Mouse (Mus musculus) NIH3T3 (cell line): ENCODE data around the gene Rrnad1.

Experiments
- DNase-seq: peaks from one replicate; pipeline ENCODE4 v3.0.0-alpha.2; 2012; ENCODE audit warnings: low read depth

Rrnad1 gene

DNA sequence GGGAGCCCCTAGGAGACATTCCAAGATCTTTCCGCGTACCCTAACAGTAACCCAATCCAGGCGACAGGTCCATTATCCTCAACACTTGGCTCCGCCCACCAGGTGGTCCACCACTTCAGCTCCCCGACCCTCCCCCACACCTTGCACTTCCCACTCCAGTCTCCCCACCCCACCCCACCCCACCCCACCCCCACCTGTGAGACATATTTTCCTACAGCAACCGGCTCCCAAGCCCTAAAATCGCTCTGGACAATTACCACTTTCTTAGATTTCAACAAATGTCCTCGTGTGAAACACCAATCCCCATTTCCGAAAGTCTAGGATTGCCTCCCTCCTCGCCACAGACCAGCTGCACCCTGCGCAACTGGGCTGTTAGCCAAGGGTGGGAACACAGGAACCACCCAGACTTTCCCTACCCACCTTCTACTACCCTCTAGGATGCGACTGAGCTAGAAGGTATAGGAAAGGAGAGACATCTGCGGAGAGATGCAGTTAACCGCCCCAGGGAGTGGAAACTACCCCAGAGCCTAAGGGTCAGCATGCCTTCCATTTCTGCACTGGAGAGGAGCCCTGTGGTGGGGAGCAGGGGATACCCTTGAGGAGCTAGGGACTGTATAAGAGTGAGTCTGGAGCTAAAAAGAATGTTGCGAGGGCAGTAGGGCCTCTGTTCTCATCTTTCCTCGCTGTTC lies 18.9 kb upstream of the Rrnad1 start:
- DNase-seq, result peak; percentile 55

GRCm38 (mm10) chr3:87948378-87949265 lies 18.1 kb upstream of the Rrnad1 start, which contains the start of gene Crabp2:
TSS of gene Crabp2 (plus strand) at chr3:87948666.
- peak; percentile 82 for DNase-seq

- DNase-seq, result no peak
Observed at GRCm38 (mm10) chr3:87947811-87948199, 17.3 kb upstream of the Rrnad1 start.

DNA sequence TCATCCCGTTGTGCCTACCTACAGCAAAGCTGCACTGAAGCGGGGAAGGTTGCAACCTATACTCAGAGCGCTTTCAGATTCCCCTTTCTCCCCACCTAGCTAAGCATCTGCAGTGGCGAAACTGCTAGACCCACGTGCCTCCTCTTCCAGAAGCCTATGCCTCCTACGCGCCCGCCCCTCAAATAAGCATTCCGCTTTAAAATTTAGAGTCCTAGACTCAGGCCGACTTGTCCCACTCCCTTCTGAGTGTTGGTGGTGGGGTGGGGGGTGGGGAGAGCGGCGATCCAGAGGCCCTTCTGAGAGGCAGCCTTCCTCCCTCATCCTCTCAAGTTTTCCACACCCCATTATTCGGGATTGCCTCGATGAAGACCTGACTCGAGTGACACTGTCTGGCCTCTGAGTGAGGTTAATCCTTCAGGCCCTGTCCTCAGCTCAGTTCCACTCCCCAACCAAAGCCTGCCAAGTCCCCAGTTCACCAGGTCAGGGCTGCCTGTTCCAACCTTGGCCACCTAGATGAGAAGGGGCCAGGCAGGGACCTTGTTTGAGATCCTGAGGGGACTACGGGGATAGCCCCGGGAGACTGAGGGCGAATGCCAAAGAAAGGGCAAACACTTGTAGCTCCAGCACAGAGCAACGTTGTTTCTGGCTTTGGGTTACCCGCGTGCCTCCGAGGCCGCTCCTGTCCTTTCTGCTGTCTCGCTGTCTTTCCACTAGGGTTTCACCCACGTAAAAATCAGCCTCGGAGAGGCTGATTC lies 16.7 kb upstream of the Rrnad1 start:
- no peak for DNase-seq

DNA sequence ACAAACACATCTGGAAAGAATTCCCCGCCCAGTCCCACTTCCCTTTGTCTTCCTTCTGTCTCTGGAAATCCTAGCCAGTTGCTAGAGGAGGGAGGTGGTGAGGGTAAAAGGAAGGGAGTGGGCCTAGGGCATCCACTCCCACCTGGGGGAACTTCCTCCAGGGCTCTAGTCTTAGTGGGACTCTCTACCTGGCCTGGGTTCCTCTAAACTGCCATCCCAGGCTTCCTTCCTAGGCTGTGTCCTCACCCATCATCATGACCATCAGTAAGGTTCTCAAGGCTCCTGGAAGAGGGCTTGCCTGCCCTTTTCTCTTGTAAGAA lies 16.0 kb upstream of the Rrnad1 start:
- peak; percentile 73 for DNase-seq

DNA sequence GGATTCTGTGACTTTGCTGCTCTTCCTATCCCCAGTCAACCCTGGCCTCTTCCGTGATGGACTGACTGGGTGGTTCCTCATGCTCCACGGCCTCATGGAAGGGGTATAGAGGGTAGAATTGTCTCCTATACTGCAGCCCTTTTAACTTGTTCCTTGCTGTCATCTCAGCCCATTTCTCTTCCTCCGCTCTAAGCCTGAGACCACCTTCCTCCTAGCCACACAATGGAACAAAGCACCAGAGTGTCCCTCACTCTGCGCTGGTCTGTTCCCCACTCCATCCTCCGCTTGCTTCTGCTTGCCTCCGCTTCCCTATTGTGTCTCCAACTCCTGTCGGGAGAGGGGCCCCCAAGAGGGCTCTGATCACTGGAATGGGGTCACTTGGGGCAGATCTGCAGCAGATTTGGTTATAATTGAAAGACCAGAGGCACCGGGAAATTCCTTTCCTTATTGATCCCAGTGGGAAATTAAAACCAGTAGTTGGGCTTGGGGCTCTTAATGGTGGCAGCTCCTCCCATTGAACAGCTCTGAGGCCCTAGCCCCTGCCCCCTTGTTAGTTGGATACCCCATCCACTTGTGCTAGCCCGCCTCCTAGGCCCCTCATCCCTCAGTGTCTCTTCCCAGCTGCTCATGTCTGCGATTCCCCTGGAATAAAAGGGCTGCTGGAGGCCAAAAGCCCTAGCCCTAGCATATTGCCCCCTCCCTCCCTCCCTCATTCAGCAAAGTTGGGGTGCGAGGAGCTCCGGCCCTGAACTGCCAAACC lies 15.4 kb upstream of the Rrnad1 start:
- DNase-seq, result no peak

- DNase-seq, result peak; percentile 80
Observed at GRCm38 (mm10) chr3:87944838-87945600, 14.5 kb upstream of the Rrnad1 start.

DNA sequence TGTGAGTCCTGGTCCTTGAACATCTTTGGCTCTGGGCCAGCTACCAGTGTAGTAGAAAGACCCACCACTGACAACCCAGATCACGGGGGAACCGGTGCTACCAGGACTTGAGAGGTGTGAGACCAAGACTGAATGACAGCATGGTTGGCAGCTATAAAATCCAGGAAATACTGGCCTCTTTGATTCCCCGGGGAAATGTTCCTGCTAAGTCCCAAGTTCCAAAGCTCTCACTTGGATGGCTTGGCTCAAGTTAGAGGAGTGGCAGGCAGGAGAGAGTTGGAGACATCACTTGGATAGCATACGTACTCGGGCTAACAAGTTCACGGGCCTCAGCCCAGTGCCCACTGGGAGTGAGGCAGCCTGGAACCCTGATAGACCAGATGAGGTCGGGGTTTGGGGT lies 13.1 kb upstream of the Rrnad1 start:
- DNase-seq, result no peak

GRCm38 (mm10) chr3:87942471-87942870 lies 12.0 kb upstream of the Rrnad1 start:
- peak; percentile 90 for DNase-seq

GRCm38 (mm10) chr3:87940611-87941010 lies 10.1 kb upstream of the Rrnad1 start:
- DNase-seq, result peak; percentile 51

GRCm38 (mm10) chr3:87935776-87936175 lies 5.3 kb upstream of the Rrnad1 start:
- peak; percentile 92 for DNase-seq

- no peak for DNase-seq
Observed at GRCm38 (mm10) chr3:87935201-87935600, 4.7 kb upstream of the Rrnad1 start.

DNA sequence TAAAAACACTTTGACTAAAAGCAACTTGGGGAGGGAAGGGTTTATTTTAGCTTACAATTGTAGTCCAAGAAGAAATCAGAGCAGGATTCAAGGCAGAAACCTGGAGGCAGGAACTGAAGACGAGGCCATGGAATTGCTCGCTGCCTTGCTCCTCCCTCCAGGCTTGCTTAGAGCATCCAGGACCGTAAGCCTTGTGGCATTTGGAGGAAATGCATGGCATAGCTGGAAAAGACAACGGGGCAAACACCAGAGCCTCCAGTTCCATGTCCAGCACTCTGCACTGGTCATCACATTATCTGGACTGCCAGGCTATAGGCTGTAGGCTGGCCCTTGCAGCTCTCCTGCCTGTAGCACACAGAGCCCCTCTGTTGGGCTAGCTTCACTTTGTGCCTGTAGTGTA lies 4.0 kb upstream of the Rrnad1 start:
- no peak for DNase-seq

DNA sequence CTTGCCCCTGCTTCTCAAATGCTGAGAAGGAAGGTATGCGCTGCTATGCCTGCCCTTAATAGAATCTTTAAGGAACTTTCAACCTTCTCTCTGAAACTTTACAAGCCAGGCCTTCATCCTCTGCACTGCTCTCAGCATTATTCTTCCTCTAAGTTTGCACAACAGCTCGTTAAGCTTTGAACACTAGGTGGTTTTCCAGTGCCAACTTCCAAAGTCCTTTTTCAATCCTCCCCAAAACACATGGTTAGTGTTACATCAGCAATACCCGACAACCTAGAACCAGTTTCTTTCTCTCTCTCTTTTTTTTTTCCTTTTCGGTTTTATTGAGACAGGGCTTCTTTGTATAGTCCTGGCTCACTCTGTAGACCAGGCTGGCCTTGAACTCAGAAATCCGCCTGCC lies 3.5 kb upstream of the Rrnad1 start:
- no peak for DNase-seq

GRCm38 (mm10) chr3:87929341-87930077 lies 1.0 kb downstream of the Rrnad1 start:
- no peak for DNase-seq

DNA sequence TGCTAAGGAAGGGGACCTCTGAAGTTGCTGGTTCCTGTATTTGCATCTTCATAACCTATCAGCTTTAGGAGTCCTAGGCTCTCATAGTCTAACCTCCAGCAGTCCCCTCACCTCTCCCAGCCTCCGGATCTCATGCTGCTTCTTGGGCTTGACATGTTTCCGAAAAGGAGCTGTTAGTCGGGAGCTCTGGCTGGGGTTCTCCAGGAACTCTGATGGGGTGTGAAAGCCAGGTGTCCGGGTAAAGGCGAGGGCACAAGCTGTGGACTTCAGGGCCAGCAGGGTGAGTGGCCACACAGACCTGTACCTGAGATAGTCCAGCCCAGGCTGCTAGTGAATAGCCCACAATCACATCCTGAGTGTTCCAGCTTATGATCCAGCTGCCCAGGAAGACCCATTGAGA lies 3.1 kb downstream of the Rrnad1 start:
- DNase-seq, result no peak

- no peak for DNase-seq
Observed at GRCm38 (mm10) chr3:87924996-87925395, 5.5 kb downstream of the Rrnad1 start.

GRCm38 (mm10) chr3:87920270-87920943 lies 10.1 kb downstream of the Rrnad1 start:
- DNase-seq, result no peak

DNA sequence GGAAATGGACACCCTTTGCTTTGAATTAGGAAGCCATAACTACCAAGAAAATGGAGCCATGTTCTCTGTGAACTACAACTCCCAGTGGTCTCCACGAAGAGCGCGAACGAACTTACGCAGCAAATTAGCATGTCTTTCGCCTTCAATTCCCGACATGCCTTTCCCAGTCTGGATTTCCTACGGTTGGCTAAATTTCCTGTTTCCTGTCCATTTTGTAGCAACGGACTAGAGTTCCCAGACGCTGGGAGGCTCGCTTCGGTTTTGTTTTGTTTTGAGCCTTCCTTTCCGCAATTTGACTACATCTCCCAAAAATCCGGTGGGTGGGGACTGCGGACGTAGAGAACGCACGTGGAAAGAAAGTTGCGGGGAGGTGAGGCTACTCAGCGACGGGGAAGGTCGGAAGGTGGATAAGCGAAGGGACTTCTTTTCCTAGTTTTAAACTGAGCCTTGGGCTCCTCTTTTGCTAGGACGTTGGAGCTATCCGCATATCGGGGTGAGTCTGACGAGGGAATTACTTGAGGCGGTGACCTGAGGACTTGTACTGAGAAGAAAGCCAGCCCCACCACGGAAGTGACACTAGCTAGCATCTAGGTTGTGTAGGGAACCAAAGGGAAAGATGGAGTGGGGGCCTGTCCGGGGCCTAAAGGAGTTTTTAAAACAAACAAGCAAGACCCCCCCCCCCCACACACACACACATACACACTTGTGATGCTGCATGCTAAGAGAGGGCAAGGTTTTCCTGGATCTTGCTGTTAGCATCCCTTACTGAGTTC lies 11.0 kb downstream of the Rrnad1 start, which contains the start of gene Mrpl24:
Mrpl24 (plus strand) TSS at position 171 of the 773 bp plus-strand sequence.
- peak; percentile 87 for DNase-seq
